Mouse (Mus musculus): ENCODE results near the gene Tor1aip2. TPM values are rescaled to one million over a fixed set of nuclear protein-coding genes. Genes with fewer than 3 reads are reported as not detected.

The Tor1aip2 gene
- polyA plus RNA-seq, 1 experiment from 2014 or later: 58.1 TPM

- H3K27ac ChIP-seq (ENCODE audit: low read length): no peak overlapping the region
- 95% methylated on average over 4 of the region's 4 CpGs for WGBS
- no peaks in the 10 kb centered on the region for H3K4me1 ChIP-seq (ENCODE audit: control insufficient read depth, insufficient read depth, low read length)
- H3K9ac ChIP-seq (ENCODE audit: low read depth, low read length): no peak overlapping the region
- peaks cover 15% of the 10 kb centered on the region for H3K36me3 ChIP-seq (ENCODE audit: control insufficient read depth, insufficient read depth, low read length)
- H3K4me3 ChIP-seq (ENCODE audit: low read depth, low read length): no peak overlapping the region
- no peak overlapping the region for H3K4me2 ChIP-seq (ENCODE audit: low read length)
- H3K27me3 ChIP-seq (ENCODE audit: control insufficient read depth, insufficient read depth, low read depth, low read length): no peaks in the 10 kb centered on the region
- ATAC-seq: no peak
- H3K9me3 ChIP-seq (replicated peaks; ENCODE audit: control insufficient read depth, low read length, poor library complexity, severe bottlenecking): no peaks in the 10 kb centered on the region
Observed at GRCm38 (mm10) chr1:156062193-156062592, 27.0 kb downstream of the Tor1aip2 start.

- no peak overlapping the region for H3K9ac ChIP-seq (ENCODE audit: low read depth, low read length)
- H3K36me3 ChIP-seq (ENCODE audit: control insufficient read depth, insufficient read depth, low read length): peaks cover 15% of the 10 kb centered on the region
- H3K9me3 ChIP-seq (replicated peaks; ENCODE audit: control insufficient read depth, low read length, poor library complexity, severe bottlenecking): no peaks in the 10 kb centered on the region
- H3K4me2 ChIP-seq (ENCODE audit: low read length): no peak overlapping the region
- ATAC-seq: no peak
- H3K4me3 ChIP-seq (ENCODE audit: low read depth, low read length): no peak overlapping the region
- H3K4me1 ChIP-seq (ENCODE audit: control insufficient read depth, insufficient read depth, low read length): no peaks in the 10 kb centered on the region
- H3K27ac ChIP-seq (ENCODE audit: low read length): no peak overlapping the region
- 67% methylated on average over 3 of the region's 3 CpGs for WGBS
- H3K27me3 ChIP-seq (ENCODE audit: control insufficient read depth, insufficient read depth, low read depth, low read length): no peaks in the 10 kb centered on the region
Observed at GRCm38 (mm10) chr1:156066133-156066532, 30.9 kb downstream of the Tor1aip2 start.

GRCm38 (mm10) chr1:156070106-156070505, 34.9 kb downstream of the Tor1aip2 start:
- peaks cover 6% of the 10 kb centered on the region for H3K36me3 ChIP-seq (ENCODE audit: control insufficient read depth, insufficient read depth, low read length)
- ATAC-seq: no peak
- no peaks in the 10 kb centered on the region for H3K27me3 ChIP-seq (ENCODE audit: control insufficient read depth, insufficient read depth, low read depth, low read length)
- no peak overlapping the region for H3K9ac ChIP-seq (ENCODE audit: low read depth, low read length)
- 89% methylated on average over 14 of the region's 14 CpGs for WGBS
- no peaks in the 10 kb centered on the region for H3K9me3 ChIP-seq (replicated peaks; ENCODE audit: control insufficient read depth, low read length, poor library complexity, severe bottlenecking)
- H3K4me3 ChIP-seq (ENCODE audit: low read depth, low read length): no peak overlapping the region
- H3K4me1 ChIP-seq (ENCODE audit: control insufficient read depth, insufficient read depth, low read length): no peaks in the 10 kb centered on the region
- H3K27ac ChIP-seq (ENCODE audit: low read length): no peak overlapping the region
- H3K4me2 ChIP-seq (ENCODE audit: low read length): no peak overlapping the region

GRCm38 (mm10) chr1:156073169-156073821, 38.1 kb downstream of the Tor1aip2 start:
- H3K4me1 ChIP-seq (ENCODE audit: control insufficient read depth, insufficient read depth, low read length): no peaks in the 10 kb centered on the region
- H3K9ac ChIP-seq (ENCODE audit: low read depth, low read length): no peak overlapping the region
- no peak for ATAC-seq
- no peak overlapping the region for H3K4me3 ChIP-seq (ENCODE audit: low read depth, low read length)
- H3K4me2 ChIP-seq (ENCODE audit: low read length): no peak overlapping the region
- H3K36me3 ChIP-seq (ENCODE audit: control insufficient read depth, insufficient read depth, low read length): no peaks in the 10 kb centered on the region
- no peak overlapping the region for H3K27ac ChIP-seq (ENCODE audit: low read length)
- WGBS: 65% methylated on average over 15 of the region's 15 CpGs
- H3K9me3 ChIP-seq (replicated peaks; ENCODE audit: control insufficient read depth, low read length, poor library complexity, severe bottlenecking): no peaks in the 10 kb centered on the region
- H3K27me3 ChIP-seq (ENCODE audit: control insufficient read depth, insufficient read depth, low read depth, low read length): no peaks in the 10 kb centered on the region

- no peaks in the 10 kb centered on the region for H3K4me1 ChIP-seq (ENCODE audit: control insufficient read depth, insufficient read depth, low read length)
- H3K36me3 ChIP-seq (ENCODE audit: control insufficient read depth, insufficient read depth, low read length): no peaks in the 10 kb centered on the region
- H3K4me3 ChIP-seq (ENCODE audit: low read depth, low read length): no peak overlapping the region
- H3K9me3 ChIP-seq (replicated peaks; ENCODE audit: control insufficient read depth, low read length, poor library complexity, severe bottlenecking): no peaks in the 10 kb centered on the region
- H3K27me3 ChIP-seq (ENCODE audit: control insufficient read depth, insufficient read depth, low read depth, low read length): no peaks in the 10 kb centered on the region
- no peak for ATAC-seq
- WGBS: 72% methylated on average over 8 of the region's 8 CpGs
- H3K4me2 ChIP-seq (ENCODE audit: low read length): no peak overlapping the region
- H3K27ac ChIP-seq (ENCODE audit: low read length): no peak overlapping the region
- H3K9ac ChIP-seq (ENCODE audit: low read depth, low read length): no peak overlapping the region
Observed at GRCm38 (mm10) chr1:156074575-156074974, 39.4 kb downstream of the Tor1aip2 start.

GRCm38 (mm10) chr1:156076474-156076873, 41.3 kb downstream of the Tor1aip2 start:
- H3K4me2 ChIP-seq (ENCODE audit: low read length): no peak overlapping the region
- no peaks in the 10 kb centered on the region for H3K27me3 ChIP-seq (ENCODE audit: control insufficient read depth, insufficient read depth, low read depth, low read length)
- H3K4me3 ChIP-seq (ENCODE audit: low read depth, low read length): no peak overlapping the region
- no peaks in the 10 kb centered on the region for H3K36me3 ChIP-seq (ENCODE audit: control insufficient read depth, insufficient read depth, low read length)
- H3K27ac ChIP-seq (ENCODE audit: low read length): no peak overlapping the region
- 61% methylated on average over 4 of the region's 4 CpGs for WGBS
- no peaks in the 10 kb centered on the region for H3K9me3 ChIP-seq (replicated peaks; ENCODE audit: control insufficient read depth, low read length, poor library complexity, severe bottlenecking)
- no peaks in the 10 kb centered on the region for H3K4me1 ChIP-seq (ENCODE audit: control insufficient read depth, insufficient read depth, low read length)
- no peak overlapping the region for H3K9ac ChIP-seq (ENCODE audit: low read depth, low read length)
- no peak for ATAC-seq

- Histone ChIP-seq H3K4me1 (ENCODE audit: control insufficient read depth, insufficient read depth, low read length) (no peaks in the 10 kb centered on the region), H3K4me2 (ENCODE audit: low read length) (no peak overlapping the region), H3K4me3 (ENCODE audit: low read depth, low read length) (no peak overlapping the region), H3K36me3 (ENCODE audit: control insufficient read depth, insufficient read depth, low read length) (no peaks in the 10 kb centered on the region), H3K9ac (ENCODE audit: low read depth, low read length) (no peak overlapping the region), H3K27me3 (ENCODE audit: control insufficient read depth, insufficient read depth, low read depth, low read length) (no peaks in the 10 kb centered on the region), H3K9me3 (replicated peaks; ENCODE audit: control insufficient read depth, low read length, poor library complexity, severe bottlenecking) (no peaks in the 10 kb centered on the region), H3K27ac (ENCODE audit: low read length) (no peak overlapping the region)
- 70% methylated on average over 3 of the region's 3 CpGs for WGBS
- no peak for ATAC-seq
Observed at GRCm38 (mm10) chr1:156077655-156078054, 42.5 kb downstream of the Tor1aip2 start.

- Histone ChIP-seq H3K27ac (ENCODE audit: low read length) (no peak overlapping the region), H3K27me3 (ENCODE audit: control insufficient read depth, insufficient read depth, low read depth, low read length) (no peaks in the 10 kb centered on the region), H3K4me1 (ENCODE audit: control insufficient read depth, insufficient read depth, low read length) (no peaks in the 10 kb centered on the region), H3K36me3 (ENCODE audit: control insufficient read depth, insufficient read depth, low read length) (no peaks in the 10 kb centered on the region), H3K4me2 (ENCODE audit: low read length) (no peak overlapping the region), H3K9ac (ENCODE audit: low read depth, low read length) (no peak overlapping the region), H3K4me3 (ENCODE audit: low read depth, low read length) (no peak overlapping the region), H3K9me3 (replicated peaks; ENCODE audit: control insufficient read depth, low read length, poor library complexity, severe bottlenecking) (no peaks in the 10 kb centered on the region)
- ATAC-seq: no peak
- 70% methylated on average over 3 of the region's 3 CpGs for WGBS
Observed at GRCm38 (mm10) chr1:156084603-156085002, 49.4 kb downstream of the Tor1aip2 start.

- WGBS: 65% methylated on average over 5 of the region's 5 CpGs
- Histone ChIP-seq H3K9ac (ENCODE audit: low read depth, low read length) (no peak overlapping the region), H3K27me3 (ENCODE audit: control insufficient read depth, insufficient read depth, low read depth, low read length) (no peaks in the 10 kb centered on the region), H3K36me3 (ENCODE audit: control insufficient read depth, insufficient read depth, low read length) (no peaks in the 10 kb centered on the region), H3K9me3 (replicated peaks; ENCODE audit: control insufficient read depth, low read length, poor library complexity, severe bottlenecking) (no peaks in the 10 kb centered on the region), H3K4me1 (ENCODE audit: control insufficient read depth, insufficient read depth, low read length) (no peaks in the 10 kb centered on the region), H3K4me3 (ENCODE audit: low read depth, low read length) (no peak overlapping the region), H3K27ac (ENCODE audit: low read length) (no peak overlapping the region), H3K4me2 (ENCODE audit: low read length) (no peak overlapping the region)
- peak; percentile 62 for ATAC-seq
Observed at GRCm38 (mm10) chr1:156085770-156086169, 50.6 kb downstream of the Tor1aip2 start.

Data from midbrain, embryonic 16.5 days (tissue).